Mouse (Mus musculus): ENCODE measurements around the gene Btf3l4. TPM values are rescaled to one million over a fixed set of nuclear protein-coding genes. Genes with fewer than 3 reads are reported as not detected.

The Btf3l4 gene
- polyA plus RNA-seq, 1 experiment from 2014 or later: 147 TPM

DNA sequence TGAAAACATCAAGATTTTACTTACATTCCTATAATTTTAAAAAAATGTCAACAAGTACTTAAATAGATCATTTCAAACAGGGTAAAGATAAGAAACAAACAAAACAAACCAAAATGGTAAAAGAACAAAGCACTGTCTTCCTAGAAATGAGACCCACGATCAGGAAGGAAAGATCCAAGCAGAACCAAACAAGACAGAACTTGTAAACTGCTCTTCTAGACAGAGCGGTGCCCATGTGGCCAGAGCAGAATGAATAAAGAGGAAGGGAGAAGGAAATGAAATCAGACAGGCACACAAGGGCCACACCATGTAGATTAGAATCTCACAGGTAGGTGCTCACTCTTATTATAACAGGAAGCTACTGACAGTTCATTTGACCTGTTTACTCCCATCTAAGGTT lies 6.8 kb downstream of the Btf3l4 start:
- Histone ChIP-seq H3K4me3 (ENCODE audit: low read length) (no peak overlapping the region), H3K27ac (ENCODE audit: low read length) (no peak overlapping the region), H3K36me3 (ENCODE audit: control insufficient read depth, insufficient read depth, low read length) (peaks cover 23% of the 10 kb centered on the region), H3K4me1 (replicated peaks; ENCODE audit: control insufficient read depth, insufficient read depth, low read length) (peaks cover 4% of the 10 kb centered on the region), H3K9ac (ENCODE audit: low read length) (no peak overlapping the region), H3K4me2 (ENCODE audit: low read depth, low read length) (no peak overlapping the region), H3K9me3 (ENCODE audit: control insufficient read depth, low read length) (no peaks in the 10 kb centered on the region), H3K27me3 (ENCODE audit: control insufficient read depth, insufficient read depth, low read depth, low read length) (no peaks in the 10 kb centered on the region)
- no peak for ATAC-seq (ENCODE audit: low read depth)
- WGBS: 79% methylated on average over 2 of the region's 2 CpGs

GRCm38 (mm10) chr4:108826096-108826495 lies 7.3 kb downstream of the Btf3l4 start:
- 79% methylated on average over 1 of the region's 1 CpGs for WGBS
- H3K4me1 ChIP-seq (replicated peaks; ENCODE audit: control insufficient read depth, insufficient read depth, low read length): 0 out of 2 replicates have a peak, but pooled peaks cover 2% of the 10 kb centered on the region
- ATAC-seq (ENCODE audit: low read depth): no peak
- no peak overlapping the region for H3K9ac ChIP-seq (ENCODE audit: low read length)
- H3K27me3 ChIP-seq (ENCODE audit: control insufficient read depth, insufficient read depth, low read depth, low read length): no peaks in the 10 kb centered on the region
- no peak overlapping the region for H3K27ac ChIP-seq (ENCODE audit: low read length)
- H3K36me3 ChIP-seq (ENCODE audit: control insufficient read depth, insufficient read depth, low read length): peaks cover 24% of the 10 kb centered on the region
- H3K9me3 ChIP-seq (ENCODE audit: control insufficient read depth, low read length): no peaks in the 10 kb centered on the region
- H3K4me2 ChIP-seq (ENCODE audit: low read depth, low read length): no peak overlapping the region
- H3K4me3 ChIP-seq (ENCODE audit: low read length): no peak overlapping the region

DNA sequence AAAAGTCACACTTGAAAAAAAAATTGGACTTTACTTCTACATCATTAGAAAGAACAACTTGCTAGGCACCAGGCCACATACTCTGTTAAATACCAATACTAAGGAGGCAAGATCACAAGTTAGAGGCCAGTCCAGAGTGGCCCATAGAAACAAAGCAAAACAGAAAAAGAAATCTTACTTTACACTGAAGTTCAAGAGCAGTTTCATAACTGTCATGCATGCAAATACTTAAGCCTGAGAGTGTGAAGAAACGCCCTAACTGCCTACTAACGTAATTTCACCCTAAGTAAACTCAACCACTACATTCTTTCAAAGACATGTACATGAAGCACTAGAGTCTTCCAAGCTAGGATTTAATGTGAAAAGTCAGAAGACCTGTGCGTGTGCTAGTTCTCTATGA lies 7.7 kb downstream of the Btf3l4 start:
- ATAC-seq (ENCODE audit: low read depth): no peak
- H3K27ac ChIP-seq (ENCODE audit: low read length): no peak overlapping the region
- H3K27me3 ChIP-seq (ENCODE audit: control insufficient read depth, insufficient read depth, low read depth, low read length): no peaks in the 10 kb centered on the region
- no peaks in the 10 kb centered on the region for H3K9me3 ChIP-seq (ENCODE audit: control insufficient read depth, low read length)
- H3K4me3 ChIP-seq (ENCODE audit: low read length): no peak overlapping the region
- no peak overlapping the region for H3K4me2 ChIP-seq (ENCODE audit: low read depth, low read length)
- 82% methylated on average over 3 of the region's 3 CpGs for WGBS
- no peak overlapping the region for H3K9ac ChIP-seq (ENCODE audit: low read length)
- H3K36me3 ChIP-seq (ENCODE audit: control insufficient read depth, insufficient read depth, low read length): peaks cover 26% of the 10 kb centered on the region
- no peaks in the 10 kb centered on the region for H3K4me1 ChIP-seq (replicated peaks; ENCODE audit: control insufficient read depth, insufficient read depth, low read length)

GRCm38 (mm10) chr4:108811550-108811949 lies 21.9 kb downstream of the Btf3l4 start:
- Histone ChIP-seq H3K4me3 (ENCODE audit: low read length) (no peak overlapping the region), H3K9me3 (ENCODE audit: control insufficient read depth, low read length) (no peaks in the 10 kb centered on the region), H3K4me2 (ENCODE audit: low read depth, low read length) (no peak overlapping the region), H3K9ac (ENCODE audit: low read length) (no peak overlapping the region), H3K36me3 (ENCODE audit: control insufficient read depth, insufficient read depth, low read length) (peaks cover 5% of the 10 kb centered on the region; the same call in 1 of the 2 replicates), H3K27me3 (ENCODE audit: control insufficient read depth, insufficient read depth, low read depth, low read length) (no peaks in the 10 kb centered on the region), H3K27ac (ENCODE audit: low read length) (no peak overlapping the region), H3K4me1 (replicated peaks; ENCODE audit: control insufficient read depth, insufficient read depth, low read length) (no peaks in the 10 kb centered on the region)
- ATAC-seq (ENCODE audit: low read depth): no peak
- WGBS: 75% methylated on average over 6 of the region's 6 CpGs

DNA sequence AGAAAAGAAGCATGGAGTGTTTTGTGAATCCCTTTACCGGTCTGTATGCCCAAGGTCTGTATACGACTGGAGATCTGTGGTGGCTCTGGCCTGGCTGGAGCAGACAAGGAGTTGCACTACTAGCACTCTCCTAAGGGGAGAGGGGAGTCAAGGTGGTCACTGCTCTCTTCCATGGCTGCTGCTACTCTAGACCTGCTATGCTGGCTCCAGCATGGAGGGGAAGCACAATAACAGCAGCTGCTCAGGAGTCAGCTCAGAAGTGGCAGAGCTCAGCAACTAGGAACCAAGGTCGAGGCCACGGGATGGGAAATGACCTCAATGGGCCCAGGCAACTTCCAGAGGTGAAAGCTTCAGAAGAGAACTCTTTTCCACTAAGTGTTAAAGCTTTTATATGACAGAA lies 22.3 kb downstream of the Btf3l4 start:
- H3K9me3 ChIP-seq (ENCODE audit: control insufficient read depth, low read length): no peaks in the 10 kb centered on the region
- no peak overlapping the region for H3K9ac ChIP-seq (ENCODE audit: low read length)
- no peak overlapping the region for H3K4me2 ChIP-seq (ENCODE audit: low read depth, low read length)
- ATAC-seq (ENCODE audit: low read depth): no peak
- 59% methylated on average over 4 of the region's 4 CpGs for WGBS
- H3K4me1 ChIP-seq (replicated peaks; ENCODE audit: control insufficient read depth, insufficient read depth, low read length): no peaks in the 10 kb centered on the region
- H3K27me3 ChIP-seq (ENCODE audit: control insufficient read depth, insufficient read depth, low read depth, low read length): no peaks in the 10 kb centered on the region
- H3K4me3 ChIP-seq (ENCODE audit: low read length): no peak overlapping the region
- H3K36me3 ChIP-seq (ENCODE audit: control insufficient read depth, insufficient read depth, low read length): peaks cover 5% of the 10 kb centered on the region; the same call in 1 of the 2 replicates
- no peak overlapping the region for H3K27ac ChIP-seq (ENCODE audit: low read length)

DNA sequence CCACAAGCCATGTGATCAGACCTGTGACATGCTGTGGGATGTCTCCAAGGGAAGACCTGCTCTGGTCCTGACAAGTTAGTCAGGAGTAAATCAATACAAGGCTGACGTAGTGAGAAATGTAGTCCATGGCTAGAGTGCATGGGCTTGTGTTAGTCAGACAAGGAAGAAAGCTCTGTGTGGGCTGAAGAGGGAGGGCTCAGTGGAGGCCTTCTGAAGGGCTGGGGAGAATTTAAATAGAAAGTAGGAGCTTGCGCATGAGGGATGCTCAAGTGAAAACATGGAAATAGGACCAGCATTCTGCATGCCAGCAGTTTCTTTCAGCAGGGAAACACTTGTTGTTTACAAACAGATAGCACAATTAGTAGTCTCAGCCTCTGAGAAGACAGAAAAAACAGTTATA lies 29.9 kb downstream of the Btf3l4 start:
- WGBS: 81% methylated on average over 2 of the region's 2 CpGs
- H3K9me3 ChIP-seq (ENCODE audit: control insufficient read depth, low read length): no peaks in the 10 kb centered on the region

GRCm38 (mm10) chr4:108798083-108798830 lies 35.2 kb downstream of the Btf3l4 start:
- peak; percentile 74 for ATAC-seq (ENCODE audit: low read depth)
- Histone ChIP-seq H3K4me3 (ENCODE audit: low read length) (no peak overlapping the region), H3K36me3 (ENCODE audit: control insufficient read depth, insufficient read depth, low read length) (no peaks in the 10 kb centered on the region), H3K9ac (ENCODE audit: low read length) (no peak overlapping the region), H3K4me2 (ENCODE audit: low read depth, low read length) (no peak overlapping the region), H3K4me1 (replicated peaks; ENCODE audit: control insufficient read depth, insufficient read depth, low read length) (peaks cover 4% of the 10 kb centered on the region; the same call in 1 of the 2 replicates), H3K9me3 (ENCODE audit: control insufficient read depth, low read length) (no peaks in the 10 kb centered on the region), H3K27ac (ENCODE audit: low read length) (no peak overlapping the region), H3K27me3 (ENCODE audit: control insufficient read depth, insufficient read depth, low read depth, low read length) (no peaks in the 10 kb centered on the region)
- WGBS: 53% methylated on average over 2 of the region's 2 CpGs

More for the DNA sequence above, 29.9 kb downstream of the Btf3l4 start:
- Histone ChIP-seq H3K36me3 (ENCODE audit: control insufficient read depth, insufficient read depth, low read length) (no peaks in the 10 kb centered on the region), H3K4me2 (ENCODE audit: low read depth, low read length) (no peak overlapping the region), H3K4me3 (ENCODE audit: low read length) (no peak overlapping the region), H3K9ac (ENCODE audit: low read length) (no peak overlapping the region), H3K27me3 (ENCODE audit: control insufficient read depth, insufficient read depth, low read depth, low read length) (no peaks in the 10 kb centered on the region), H3K4me1 (replicated peaks; ENCODE audit: control insufficient read depth, insufficient read depth, low read length) (no peaks in the 10 kb centered on the region), H3K27ac (ENCODE audit: low read length) (no peak overlapping the region)
- no peak for ATAC-seq (ENCODE audit: low read depth)

- Histone ChIP-seq H3K4me3 (ENCODE audit: low read length) (no peak overlapping the region), H3K9ac (ENCODE audit: low read length) (no peak overlapping the region), H3K4me2 (ENCODE audit: low read depth, low read length) (no peak overlapping the region), H3K27ac (ENCODE audit: low read length) (no peak overlapping the region), H3K36me3 (ENCODE audit: control insufficient read depth, insufficient read depth, low read length) (no peaks in the 10 kb centered on the region), H3K27me3 (ENCODE audit: control insufficient read depth, insufficient read depth, low read depth, low read length) (no peaks in the 10 kb centered on the region), H3K9me3 (ENCODE audit: control insufficient read depth, low read length) (no peaks in the 10 kb centered on the region), H3K4me1 (replicated peaks; ENCODE audit: control insufficient read depth, insufficient read depth, low read length) (peaks cover 4% of the 10 kb centered on the region; the same call in 1 of the 2 replicates)
- WGBS: 28% methylated on average over 4 of the region's 4 CpGs
- peak; percentile 23; the same call in 1 of the 2 replicates for ATAC-seq (ENCODE audit: low read depth)
Measured at GRCm38 (mm10) chr4:108796701-108797100, 36.7 kb downstream of the Btf3l4 start.

DNA sequence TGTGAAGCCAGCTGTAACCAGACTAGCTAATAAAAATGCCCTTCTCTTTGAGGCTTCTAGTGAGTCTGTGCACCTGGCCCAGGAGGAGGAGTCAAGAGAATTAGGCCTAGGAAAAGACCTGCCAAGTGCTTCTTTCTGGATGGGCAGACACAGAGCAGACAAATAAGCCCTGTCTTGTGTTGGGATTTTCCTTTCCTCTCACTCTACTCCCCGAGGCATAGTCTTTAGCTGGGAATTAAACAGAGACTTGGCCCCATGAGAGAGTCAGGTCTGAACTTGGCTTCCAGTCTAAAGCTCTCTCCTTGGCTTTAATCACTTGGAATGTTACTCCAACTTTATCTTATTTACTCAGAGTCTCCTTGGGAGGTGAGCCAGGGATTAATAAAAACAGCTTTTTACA lies 39.5 kb downstream of the Btf3l4 start:
- Histone ChIP-seq H3K9ac (ENCODE audit: low read length) (no peak overlapping the region), H3K9me3 (ENCODE audit: control insufficient read depth, low read length) (no peaks in the 10 kb centered on the region), H3K4me1 (replicated peaks; ENCODE audit: control insufficient read depth, insufficient read depth, low read length) (peaks cover 4% of the 10 kb centered on the region; the same call in 1 of the 2 replicates), H3K27me3 (ENCODE audit: control insufficient read depth, insufficient read depth, low read depth, low read length) (no peaks in the 10 kb centered on the region), H3K4me2 (ENCODE audit: low read depth, low read length) (no peak overlapping the region), H3K4me3 (ENCODE audit: low read length) (no peak overlapping the region), H3K36me3 (ENCODE audit: control insufficient read depth, insufficient read depth, low read length) (no peaks in the 10 kb centered on the region), H3K27ac (ENCODE audit: low read length) (no peak overlapping the region)
- 44% methylated on average over 1 of the region's 1 CpGs for WGBS
- ATAC-seq (ENCODE audit: low read depth): no peak

Data from lung, embryonic 16.5 days (tissue).